Mouse (Mus musculus): ENCODE results near the gene Slk.

Gene Slk

GRCm38 (mm10) chr19:47646508-47647120 lies 67.1 kb downstream of the Slk start:
- in situ Hi-C loops (cut with MboI; ENCODE audit: unreplicated experiment in 2 of 2): no loop called here

GRCm38 (mm10) chr19:47649071-47649470 lies 69.6 kb downstream of the Slk start:
- in situ Hi-C loops (cut with MboI; ENCODE audit: unreplicated experiment in 2 of 2): no loop called here

- in situ Hi-C loops (cut with MboI; ENCODE audit: unreplicated experiment in 2 of 2): no loop called here
These were observed 71.1 kb downstream of the Slk start for GRCm38 (mm10) chr19:47650366-47651159.

GRCm38 (mm10) chr19:47651160-47651480 lies 71.6 kb downstream of the Slk start:
- in situ Hi-C loops (cut with MboI; ENCODE audit: unreplicated experiment in 2 of 2): no loop called here

- in situ Hi-C loops (cut with MboI; ENCODE audit: unreplicated experiment in 2 of 2): no loop called here
These were observed 72.8 kb downstream of the Slk start for GRCm38 (mm10) chr19:47652255-47652654.

GRCm38 (mm10) chr19:47653173-47653572 lies 73.7 kb downstream of the Slk start:
- in situ Hi-C loops (cut with MboI; ENCODE audit: unreplicated experiment in 2 of 2): no loop called here

GRCm38 (mm10) chr19:47654896-47655295 lies 75.4 kb downstream of the Slk start:
- in situ Hi-C loops (cut with MboI; ENCODE audit: unreplicated experiment in 2 of 2): no loop called here

- in situ Hi-C loops (cut with MboI; ENCODE audit: unreplicated experiment in 2 of 2): no loop called here
These were observed 79.5 kb downstream of the Slk start for GRCm38 (mm10) chr19:47658914-47659535.

- in situ Hi-C loops (cut with MboI; ENCODE audit: unreplicated experiment in 2 of 2): loop anchor here in 1 of 2 experiments (10.0 kb wide), 1 partner anchor 155 kb away; no protein-coding TSS in a partner anchor
These were observed 80.4 kb downstream of the Slk start for GRCm38 (mm10) chr19:47659765-47660408.

- in situ Hi-C loops (cut with MboI; ENCODE audit: unreplicated experiment in 2 of 2): loop anchor here in 1 of 2 experiments (10.0 kb wide), 1 partner anchor 147 kb away; no protein-coding TSS in a partner anchor
These were observed 88.1 kb downstream of the Slk start for GRCm38 (mm10) chr19:47667601-47668000.

- in situ Hi-C loops (cut with MboI; ENCODE audit: unreplicated experiment in 2 of 2): loop anchor here in 1 of 2 experiments (10.0 kb wide), 1 partner anchor 146 kb away; no protein-coding TSS in a partner anchor
These were observed 88.9 kb downstream of the Slk start for GRCm38 (mm10) chr19:47668399-47668798.

GRCm38 (mm10) chr19:47674419-47674818 lies 94.9 kb downstream of the Slk start:
- in situ Hi-C loops (cut with MboI; ENCODE audit: unreplicated experiment in 2 of 2): loop anchor here (5.0 to 10.0 kb wide), 4 partner anchors 48 to 320 kb away; no protein-coding TSS in a partner anchor

GRCm38 (mm10) chr19:47678675-47679074 lies 99.2 kb downstream of the Slk start:
- in situ Hi-C loops (cut with MboI; ENCODE audit: unreplicated experiment in 2 of 2): loop anchor here (10.0 kb wide), 2 partner anchors 174 to 324 kb away; no protein-coding TSS in a partner anchor

GRCm38 (mm10) chr19:47689592-47689991 lies 110.1 kb downstream of the Slk start:
- in situ Hi-C loops (cut with MboI; ENCODE audit: unreplicated experiment in 2 of 2): no loop called here

GRCm38 (mm10) chr19:47691994-47692393 lies 112.5 kb downstream of the Slk start, which contains the start of gene Col17a1:
Gene Col17a1 (minus strand): TSS chr19:47692094.
- in situ Hi-C loops (cut with MboI; ENCODE audit: unreplicated experiment in 2 of 2): no loop called here
